Mouse (Mus musculus): ENCODE measurements around the gene Jph3.

Jph3 gene

DNA sequence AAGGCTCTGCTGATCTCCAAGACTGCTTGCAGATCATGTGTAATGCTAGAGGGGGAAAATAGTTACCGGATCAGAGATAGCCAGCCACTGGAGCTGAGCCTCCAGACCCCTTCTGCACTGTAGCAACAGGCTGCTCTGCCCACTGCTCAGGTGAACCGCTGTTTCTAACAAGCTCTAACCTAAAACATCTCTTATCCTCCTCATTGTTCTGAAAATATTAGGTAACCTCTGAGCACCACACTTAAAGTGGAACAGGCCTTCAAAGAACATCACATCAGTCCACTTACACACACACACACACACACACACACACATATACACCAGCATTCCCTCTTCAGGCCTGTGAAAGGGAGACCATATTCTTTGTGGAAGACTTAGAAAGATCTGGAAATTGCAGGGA lies 102.6 kb downstream of the Jph3 start:
- DNase-seq (ENCODE audit: low spot score in 2 of 2), result no peak

DNA sequence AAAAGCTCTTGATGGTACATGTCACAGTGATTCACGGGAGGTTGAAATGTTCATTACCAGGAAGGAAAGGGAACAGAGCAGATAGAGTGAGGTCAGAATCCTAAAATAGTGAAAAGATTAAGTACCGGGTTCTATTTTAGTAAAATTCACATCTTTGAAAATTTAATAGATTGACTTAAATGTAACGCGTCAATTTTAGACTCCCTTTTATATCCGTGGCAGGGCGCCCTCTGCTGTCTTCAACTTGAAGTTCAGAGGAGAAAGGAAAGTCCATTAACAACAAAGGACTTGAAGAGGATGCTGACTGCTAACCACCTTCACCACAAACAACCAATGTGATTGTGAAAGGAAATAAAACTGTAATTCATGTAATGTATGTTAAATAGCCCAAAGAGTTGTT lies 103.1 kb downstream of the Jph3 start:
- DNase-seq (ENCODE audit: low spot score in 2 of 2), result peak in 1 of 2 experiments; percentile 63

DNA sequence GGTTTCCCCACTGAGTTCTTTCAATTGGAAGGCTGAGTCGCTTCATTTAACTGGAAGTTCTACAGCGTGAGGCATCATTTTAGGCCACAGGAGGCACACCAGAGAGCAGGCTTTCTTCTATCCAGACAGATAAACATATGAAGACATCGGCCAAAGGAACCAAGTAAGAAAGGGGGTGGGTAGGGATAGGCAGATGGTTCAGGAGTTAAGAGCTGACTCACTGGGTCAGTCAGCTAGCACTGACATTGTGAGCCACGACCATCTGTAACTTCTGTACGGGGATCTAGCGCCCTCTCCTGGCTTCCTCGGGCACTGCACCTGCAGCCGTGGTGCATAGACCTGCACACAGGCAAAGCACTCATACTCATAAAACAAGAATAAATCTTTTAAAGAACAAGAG lies 111.8 kb downstream of the Jph3 start:
- DNase-seq (ENCODE audit: low spot score in 2 of 2), result peak in 1 of 2 experiments; percentile 63

DNA sequence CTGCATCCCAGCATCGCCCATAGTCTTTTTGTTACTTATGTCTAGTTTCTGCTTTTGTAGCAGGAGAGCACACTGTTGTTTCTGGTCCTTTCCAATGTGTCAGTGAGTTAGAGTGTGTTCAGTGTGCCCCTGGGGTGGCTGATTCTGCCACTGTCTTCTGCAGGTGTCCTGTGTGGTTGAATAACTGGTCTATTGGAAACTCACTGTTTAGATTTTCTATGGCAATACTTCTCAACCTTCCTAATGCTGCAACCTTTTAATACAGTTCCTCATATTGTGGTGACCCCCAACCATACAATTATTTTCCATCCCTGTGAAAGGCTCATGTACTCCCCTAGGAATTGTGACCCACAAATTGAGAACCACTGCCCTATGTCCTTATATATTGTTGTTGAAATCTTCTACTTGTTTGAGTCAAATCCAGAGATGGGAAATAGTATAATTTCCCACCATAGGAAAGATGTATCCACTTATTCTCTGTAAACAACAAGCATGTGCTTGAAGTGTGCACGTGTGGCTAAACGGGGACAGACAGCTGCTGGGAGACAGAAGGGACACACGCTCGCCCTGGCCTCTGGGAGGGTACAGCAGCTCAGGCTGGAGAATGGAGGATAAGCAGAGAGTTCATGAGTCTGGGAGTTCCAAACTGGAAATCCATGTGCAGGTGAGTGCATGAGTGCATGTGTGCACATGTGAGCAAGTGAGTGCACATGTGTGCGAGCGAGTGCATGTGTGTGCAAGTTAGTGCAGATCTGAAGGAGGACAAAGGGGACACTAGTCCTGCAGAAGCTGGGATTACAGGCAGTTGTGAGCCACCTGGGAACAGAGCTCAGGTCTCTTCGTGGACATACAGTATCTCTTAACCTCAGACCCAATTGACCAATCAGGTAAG lies 112.9 kb downstream of the Jph3 start:
- no peak for DNase-seq (ENCODE audit: low spot score in 2 of 2)

DNA sequence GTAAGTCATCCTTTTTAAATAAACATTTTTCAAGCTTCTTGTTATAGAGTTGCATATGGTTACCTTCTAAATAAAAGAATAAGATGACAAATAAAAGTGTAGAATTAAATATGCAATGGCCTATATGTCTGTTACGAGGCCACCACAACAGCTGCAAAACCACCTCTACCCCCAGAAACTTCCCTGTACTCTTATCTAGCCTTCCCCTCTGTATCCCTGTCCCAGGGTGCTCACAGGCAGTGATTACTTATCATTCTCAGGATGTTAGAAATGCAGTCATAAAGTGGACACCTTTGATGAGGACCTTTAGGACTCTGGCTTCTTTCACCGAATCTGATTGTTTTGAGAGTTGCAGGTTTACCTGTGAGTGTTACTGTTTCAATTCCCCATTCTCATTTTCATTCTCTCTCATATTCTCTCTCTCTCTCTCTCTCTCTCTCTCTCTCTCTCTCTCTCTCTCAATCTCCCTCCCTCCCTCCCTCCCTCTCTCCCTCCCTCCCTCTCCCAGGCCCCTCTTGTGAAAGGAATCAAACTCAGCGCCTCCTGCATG lies 113.8 kb downstream of the Jph3 start:
- DNase-seq (ENCODE audit: low spot score in 2 of 2), result no peak

All from frontal cortex, postnatal 10 days (tissue).